Mouse (Mus musculus) liver, embryonic 14.5 days (tissue): ENCODE measurements around the gene Plcb1. TPM values are rescaled to one million over a fixed set of nuclear protein-coding genes. Genes with fewer than 3 reads are reported as not detected.
A peak's percentile ranks its signal among the peaks of the same experiment; 100 is the strongest.

Experiments used
- ATAC-seq: fragments of 200-750 bp; cut with Nextera tagmentation; 2 replicates; pipeline ENCODE4 v1.8.0; 2017; ENCODE audit warnings: moderate number of reproducible peaks, mild to moderate bottlenecking, moderate library complexity; ENCODE audit not compliant: insufficient read depth
- DNase-seq, 3 experiments: peaks; one replicate each; pipeline ENCODE4 v3.0.0-alpha.2; 2012 to 2013; ENCODE audit warnings: low read depth in 3 of 3, low spot score in 3 of 3
- H3K27ac ChIP-seq: fragments of 300-500 bp; sonication (generic); 2 replicates; pipeline ENCODE4 v1.5.1; 2014; ENCODE audit warnings: moderate library complexity, mild to moderate bottlenecking, control low read depth, inconsistent platforms
- H3K27me3 ChIP-seq: fragments of 300-500 bp; sonication (generic); 2 replicates; pipeline ENCODE4 v1.6.1; 2014; ENCODE audit warnings: mild to moderate bottlenecking, low read length, moderate library complexity; ENCODE audit not compliant: control insufficient read depth, insufficient read depth
- H3K36me3 ChIP-seq: fragments of 300-500 bp; sonication (generic); replicated peaks from 2 replicates; pipeline ENCODE4 v1.6.1; 2014; ENCODE audit warnings: low read depth; ENCODE audit not compliant: control insufficient read depth, insufficient read depth
- H3K4me1 ChIP-seq, 2 experiments: fragments of 200-500 bp in 1 of 2; fragments of 300-500 bp in 1 of 2; sonication (generic) in 1 of 2; replicated peaks; 2 replicates each; pipeline ENCODE4 v1.6.1; 2012 to 2014; ENCODE audit warnings: antibody characterized with exemption in 1 of 2, inconsistent platforms in 1 of 2, low read length in 1 of 2; ENCODE audit not compliant: control insufficient read depth in 2 of 2, insufficient read depth in 2 of 2
- H3K4me2 ChIP-seq: fragments of 300-500 bp; sonication (generic); 2 replicates; pipeline ENCODE4 v1.6.1; 2014; ENCODE audit warnings: low read depth, mild to moderate bottlenecking, control low read depth, moderate library complexity
- H3K4me3 ChIP-seq, 2 experiments: fragments of 200-500 bp in 1 of 2; fragments of 300-500 bp in 1 of 2; sonication (generic) in 1 of 2; 2 replicates each; pipeline ENCODE4 v1.5.1; 2012 to 2014; ENCODE audit warnings: low read depth in 2 of 2, low read length in 2 of 2, mild to moderate bottlenecking in 2 of 2, control low read depth in 1 of 2, inconsistent platforms in 1 of 2, moderate library complexity in 1 of 2; ENCODE audit not compliant: insufficient read depth in 1 of 2
- H3K9ac ChIP-seq: fragments of 300-500 bp; sonication (generic); replicated peaks from 2 replicates; pipeline ENCODE4 v1.6.1; 2014; ENCODE audit warnings: mild to moderate bottlenecking, control low read depth, moderate library complexity
- H3K9me3 ChIP-seq: fragments of 300-500 bp; sonication (generic); 2 replicates; pipeline ENCODE4 v1.6.1; 2016; ENCODE audit warnings: low read length, mixed read lengths; ENCODE audit not compliant: control insufficient read depth
- CTCF ChIP-seq: IDR thresholded peaks from 2 replicates; pipeline ENCODE4 v1.5.1; 2016; ENCODE audit warnings: antibody characterized with exemption, low read depth, control low read depth
- EP300 ChIP-seq: IDR thresholded peaks from 2 replicates; pipeline ENCODE4 v1.6.1; 2016; ENCODE audit warnings: antibody characterized with exemption, low read depth
- WGBS: fragments of 180-500 bp; shearing (Covaris S2); extraction: QIAGEN DNeasy Blood & Tissue Kit; methylation state at CpG from one replicate; pipeline ENCODE4 v1.1.7; 2014; ENCODE audit not compliant: insufficient replicate concordance; 5-methylcytosine and 5-hydroxymethylcytosine counted together
- polyA plus RNA-seq, 2 experiments: library from polyadenylated mRNA; depleted of rRNA in 1 of 2; stranded (reverse) in 1 of 2; unstranded in 1 of 2; fragments of >200 nt; fragmentation: Nextera tagmentation in 1 of 2; extraction: Ambion mirVana in 1 of 2; gene quantifications; 2 replicates each; pipeline versions ENCODE4 v1.2.1 to v1.2.3; 2012 to 2014

Plcb1 gene
- polyA plus RNA-seq, 2 experiments = 0.56 to 3.0 TPM

- no peak overlapping the region for H3K4me2 ChIP-seq
- H3K9me3 ChIP-seq = no peaks in the 10 kb centered on the region
- WGBS = 63% methylated on average over 5 of the region's 5 CpGs
- DNase-seq = no peak
- H3K27ac ChIP-seq = no peak overlapping the region
- H3K4me3 ChIP-seq = no peak overlapping the region
- no peak for TF ChIP-seq EP300
- TF ChIP-seq CTCF = no peak
- no peaks in the 10 kb centered on the region for H3K4me1 ChIP-seq
- H3K27me3 ChIP-seq = no peaks in the 10 kb centered on the region
- ATAC-seq = no peak
- no peak overlapping the region for H3K9ac ChIP-seq
- no peaks in the 10 kb centered on the region for H3K36me3 ChIP-seq
Observed at GRCm38 (mm10) chr2:135419301-135419700, 633.4 kb downstream of the Plcb1 start.

- TF ChIP-seq EP300 = no peak
- no peak for TF ChIP-seq CTCF
Observed at GRCm38 (mm10) chr2:135434947-135435515, 649.2 kb downstream of the Plcb1 start.

GRCm38 (mm10) chr2:135439034-135439433 is 653.2 kb downstream of the Plcb1 start:
- 67% methylated on average over 3 of the region's 3 CpGs for WGBS
- no peak overlapping the region for H3K4me3 ChIP-seq
- ATAC-seq = no peak
- H3K9ac ChIP-seq = no peak overlapping the region
- no peak overlapping the region for H3K27ac ChIP-seq
- H3K4me2 ChIP-seq = no peak overlapping the region
- H3K36me3 ChIP-seq = no peaks in the 10 kb centered on the region
- H3K27me3 ChIP-seq = no peaks in the 10 kb centered on the region
- H3K4me1 ChIP-seq = no peaks in the 10 kb centered on the region
- H3K9me3 ChIP-seq = no peaks in the 10 kb centered on the region
- no peak for TF ChIP-seq CTCF
- no peak for TF ChIP-seq EP300
- no peak for DNase-seq

More at GRCm38 (mm10) chr2:135434947-135435515, 649.2 kb downstream of the Plcb1 start:
- Histone ChIP-seq H3K9me3 (no peaks in the 10 kb centered on the region), H3K27ac (no peak overlapping the region), H3K36me3 (no peaks in the 10 kb centered on the region), H3K4me1 (no peaks in the 10 kb centered on the region), H3K9ac (no peak overlapping the region), H3K4me2 (no peak overlapping the region), H3K27me3 (no peaks in the 10 kb centered on the region), H3K4me3 (no peak overlapping the region)
- WGBS = 65% methylated on average over 5 of the region's 5 CpGs
- ATAC-seq (no peak), DNase-seq (no peak)

- TF ChIP-seq CTCF (peak; percentile 35; the same call in 1 of the 2 replicates), EP300 (no peak)
- WGBS = 13% methylated on average over 7 of the region's 7 CpGs
- Histone ChIP-seq H3K27me3 (no peaks in the 10 kb centered on the region), H3K4me3 (no peak overlapping the region), H3K27ac (no peak overlapping the region), H3K9me3 (no peaks in the 10 kb centered on the region), H3K36me3 (no peaks in the 10 kb centered on the region), H3K4me2 (peak overlapping the region; percentile 22), H3K9ac (no peak overlapping the region), H3K4me1 (no peaks in the 10 kb centered on the region)
- DNase-seq = peak; percentile 1 to 26 (median 5)
- ATAC-seq = peak; percentile 55; the same call in 1 of the 2 replicates
Observed at GRCm38 (mm10) chr2:135439546-135440517, 654.0 kb downstream of the Plcb1 start.

GRCm38 (mm10) chr2:135453581-135453980 is 667.7 kb downstream of the Plcb1 start:
- Histone ChIP-seq H3K27me3 (no peaks in the 10 kb centered on the region), H3K4me1 (no peaks in the 10 kb centered on the region), H3K4me3 (no peak overlapping the region), H3K9me3 (no peaks in the 10 kb centered on the region), H3K36me3 (no peaks in the 10 kb centered on the region), H3K9ac (no peak overlapping the region), H3K4me2 (no peak overlapping the region), H3K27ac (no peak overlapping the region)
- TF ChIP-seq CTCF = no peak
- no peak for TF ChIP-seq EP300
- no peak for DNase-seq
- WGBS = 85% methylated on average over 1 of the region's 1 CpGs
- no peak for ATAC-seq
